Mouse (Mus musculus): ENCODE measurements around the gene Muc4. TPM values are rescaled to one million over a fixed set of nuclear protein-coding genes. Genes with fewer than 3 reads are reported as not detected.

Gene Muc4
- total and polyA plus RNA-seq, 3 experiments = 0.11 TPM; not detected in 2

- Histone ChIP-seq H3K36me3 (replicated peaks) (peaks cover 54% of the 10 kb centered on the region), H3K27me3 (ENCODE audit: insufficient read depth, low read length) (peaks cover 12% of the 10 kb centered on the region), H3K4me3 (ENCODE audit: low read depth, low read length) (no peak overlapping the region), H3K9me3 (replicated peaks) (no peaks in the 10 kb centered on the region), H3K4me1 (ENCODE audit: insufficient read depth, low read depth, low read length) (no peaks in the 10 kb centered on the region; the same call in 1 of the 2 replicates)
- no peak for DNase-seq (ENCODE audit: low spot score)
- no peak for ATAC-seq (ENCODE audit: extremely low read depth, insufficient number of reproducible peaks, low FRiP score, poor library complexity, severe bottlenecking)
- TF ChIP-seq CTCF (IDR thresholded peaks at IDR 0.05; ENCODE audit: low read depth, low read length) (no peak), GATA2 (IDR thresholded peaks at IDR 0.05; ENCODE audit: borderline replicate concordance, low read depth, low read length) (no peak), POLR2AphosphoS5 (IDR thresholded peaks at IDR 0.05; ENCODE audit: insufficient replicate concordance, low read depth, low read length) (no peak), TAL1 (conservative IDR thresholded peaks at IDR 0.05; ENCODE audit: low read depth, low read length) (no peak), GATA1 (IDR thresholded peaks at IDR 0.05; ENCODE audit: borderline replicate concordance, low read length) (no peak)
Measured at GRCm38 (mm10) chr16:32821772-32822449, 86.2 kb downstream of the Muc4 start.

DNA sequence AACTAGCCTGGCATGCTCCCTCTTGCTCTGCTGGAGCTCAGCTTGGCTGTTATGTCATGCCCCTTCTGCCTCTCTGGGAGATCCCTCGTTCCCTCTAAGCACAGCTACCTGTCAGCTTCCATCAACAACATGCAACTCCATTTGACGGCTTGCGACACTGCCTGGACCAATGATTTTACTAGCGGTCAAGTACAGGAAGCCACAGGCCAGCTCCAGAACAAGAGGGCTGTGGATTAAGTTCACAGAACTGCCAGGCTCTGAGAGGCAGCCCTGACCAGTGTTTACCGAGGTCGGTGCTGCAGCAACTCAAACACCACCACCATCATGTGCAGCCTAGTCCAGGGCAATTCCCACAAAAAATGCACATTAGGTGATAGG, 86.8 kb downstream of the Muc4 start:
- ATAC-seq (ENCODE audit: extremely low read depth, insufficient number of reproducible peaks, low FRiP score, poor library complexity, severe bottlenecking) (no peak), DNase-seq (ENCODE audit: low spot score) (no peak)
- H3K4me3 ChIP-seq (ENCODE audit: low read depth, low read length) = no peak overlapping the region
- H3K4me1 ChIP-seq (ENCODE audit: insufficient read depth, low read depth, low read length) = no peaks in the 10 kb centered on the region; the same call in 1 of the 2 replicates
- no peaks in the 10 kb centered on the region for H3K9me3 ChIP-seq (replicated peaks)
- peaks cover 59% of the 10 kb centered on the region for H3K36me3 ChIP-seq (replicated peaks)
- peaks cover 10% of the 10 kb centered on the region for H3K27me3 ChIP-seq (ENCODE audit: insufficient read depth, low read length)
- no peak for TF ChIP-seq GATA2 (IDR thresholded peaks at IDR 0.05; ENCODE audit: borderline replicate concordance, low read depth, low read length)
- TF ChIP-seq POLR2AphosphoS5 (IDR thresholded peaks at IDR 0.05; ENCODE audit: insufficient replicate concordance, low read depth, low read length) = no peak
- TF ChIP-seq CTCF (IDR thresholded peaks at IDR 0.05; ENCODE audit: low read depth, low read length) = no peak
- no peak for TF ChIP-seq GATA1 (IDR thresholded peaks at IDR 0.05; ENCODE audit: borderline replicate concordance, low read length)
- TF ChIP-seq TAL1 (conservative IDR thresholded peaks at IDR 0.05; ENCODE audit: low read depth, low read length) = no peak

GRCm38 (mm10) chr16:32822881-32823280, 87.2 kb downstream of the Muc4 start:
- ATAC-seq (ENCODE audit: extremely low read depth, insufficient number of reproducible peaks, low FRiP score, poor library complexity, severe bottlenecking) = no peak
- peaks cover 64% of the 10 kb centered on the region for H3K36me3 ChIP-seq (replicated peaks)
- no peak for DNase-seq (ENCODE audit: low spot score)

DNA sequence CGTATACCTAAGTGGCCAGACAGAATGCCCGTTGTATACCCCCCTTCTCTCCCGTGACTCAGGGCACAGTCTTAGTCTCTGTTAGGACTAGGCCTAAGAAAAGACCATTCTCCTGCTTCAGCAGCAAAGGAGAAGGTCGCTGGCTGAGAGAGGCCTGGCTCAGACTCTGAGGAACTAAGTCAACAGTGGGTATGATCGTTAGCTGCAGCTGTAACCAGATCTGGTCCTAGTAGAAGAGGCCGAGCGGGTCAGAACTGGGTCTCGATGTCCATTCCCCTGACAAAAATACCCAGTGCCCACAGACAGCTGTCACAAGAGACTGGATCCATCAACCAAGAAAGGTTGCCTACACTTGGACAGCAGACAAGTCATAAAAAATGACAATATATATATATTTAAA, 87.8 kb downstream of the Muc4 start:
- Histone ChIP-seq H3K36me3 (replicated peaks) (peaks cover 70% of the 10 kb centered on the region), H3K4me3 (ENCODE audit: low read depth, low read length) (no peak overlapping the region), H3K27me3 (ENCODE audit: insufficient read depth, low read length) (peaks cover 5% of the 10 kb centered on the region), H3K9me3 (replicated peaks) (no peaks in the 10 kb centered on the region), H3K4me1 (ENCODE audit: insufficient read depth, low read depth, low read length) (no peaks in the 10 kb centered on the region; the same call in 1 of the 2 replicates)
- ATAC-seq (ENCODE audit: extremely low read depth, insufficient number of reproducible peaks, low FRiP score, poor library complexity, severe bottlenecking) (no peak), DNase-seq (ENCODE audit: low spot score) (no peak)
- TF ChIP-seq CTCF (IDR thresholded peaks at IDR 0.05; ENCODE audit: low read depth, low read length) (no peak), POLR2AphosphoS5 (IDR thresholded peaks at IDR 0.05; ENCODE audit: insufficient replicate concordance, low read depth, low read length) (no peak), GATA1 (IDR thresholded peaks at IDR 0.05; ENCODE audit: borderline replicate concordance, low read length) (no peak), TAL1 (conservative IDR thresholded peaks at IDR 0.05; ENCODE audit: low read depth, low read length) (no peak), GATA2 (IDR thresholded peaks at IDR 0.05; ENCODE audit: borderline replicate concordance, low read depth, low read length) (no peak)

More at GRCm38 (mm10) chr16:32822881-32823280, 87.2 kb downstream of the Muc4 start:
- Histone ChIP-seq H3K27me3 (ENCODE audit: insufficient read depth, low read length) (peaks cover 5% of the 10 kb centered on the region), H3K4me1 (ENCODE audit: insufficient read depth, low read depth, low read length) (no peaks in the 10 kb centered on the region; the same call in 1 of the 2 replicates), H3K4me3 (ENCODE audit: low read depth, low read length) (no peak overlapping the region), H3K9me3 (replicated peaks) (no peaks in the 10 kb centered on the region)
- TF ChIP-seq GATA1 (IDR thresholded peaks at IDR 0.05; ENCODE audit: borderline replicate concordance, low read length) = no peak
- no peak for TF ChIP-seq POLR2AphosphoS5 (IDR thresholded peaks at IDR 0.05; ENCODE audit: insufficient replicate concordance, low read depth, low read length)
- TF ChIP-seq GATA2 (IDR thresholded peaks at IDR 0.05; ENCODE audit: borderline replicate concordance, low read depth, low read length) = no peak
- no peak for TF ChIP-seq CTCF (IDR thresholded peaks at IDR 0.05; ENCODE audit: low read depth, low read length)
- no peak for TF ChIP-seq TAL1 (conservative IDR thresholded peaks at IDR 0.05; ENCODE audit: low read depth, low read length)

DNA sequence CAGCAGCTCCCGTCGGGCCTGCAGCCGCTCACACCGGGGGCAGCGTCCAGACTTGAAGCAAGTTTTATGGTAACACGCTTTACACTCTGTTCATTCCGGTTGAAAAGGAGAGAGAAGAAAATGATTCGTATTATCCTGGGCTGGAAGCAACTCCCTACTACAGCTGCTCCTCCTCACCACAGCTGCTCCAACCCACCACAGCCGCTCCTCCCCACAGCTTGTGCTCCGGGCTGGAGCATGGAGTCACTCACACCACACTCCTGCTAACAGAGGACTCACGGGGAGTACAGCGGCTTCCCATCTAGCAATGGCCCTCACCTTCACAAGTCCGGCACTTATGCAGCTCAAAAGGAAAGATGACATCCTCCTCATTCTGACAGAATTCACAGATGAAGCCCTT, 88.4 kb downstream of the Muc4 start:
- H3K4me3 ChIP-seq (ENCODE audit: low read depth, low read length) = no peak overlapping the region
- H3K36me3 ChIP-seq (replicated peaks) = peaks cover 76% of the 10 kb centered on the region
- peaks cover 1% of the 10 kb centered on the region; the same call in 1 of the 2 replicates for H3K27me3 ChIP-seq (ENCODE audit: insufficient read depth, low read length)
- no peaks in the 10 kb centered on the region for H3K9me3 ChIP-seq (replicated peaks)
- no peak for ATAC-seq (ENCODE audit: extremely low read depth, insufficient number of reproducible peaks, low FRiP score, poor library complexity, severe bottlenecking)
- no peak for TF ChIP-seq GATA2 (IDR thresholded peaks at IDR 0.05; ENCODE audit: borderline replicate concordance, low read depth, low read length)
- TF ChIP-seq TAL1 (conservative IDR thresholded peaks at IDR 0.05; ENCODE audit: low read depth, low read length) = no peak
- no peak for TF ChIP-seq GATA1 (IDR thresholded peaks at IDR 0.05; ENCODE audit: borderline replicate concordance, low read length)
- no peak for TF ChIP-seq POLR2AphosphoS5 (IDR thresholded peaks at IDR 0.05; ENCODE audit: insufficient replicate concordance, low read depth, low read length)
- TF ChIP-seq CTCF (IDR thresholded peaks at IDR 0.05; ENCODE audit: low read depth, low read length) = no peak
- no peaks in the 10 kb centered on the region; the same call in 1 of the 2 replicates for H3K4me1 ChIP-seq (ENCODE audit: insufficient read depth, low read depth, low read length)
- no peak for DNase-seq (ENCODE audit: low spot score)

DNA sequence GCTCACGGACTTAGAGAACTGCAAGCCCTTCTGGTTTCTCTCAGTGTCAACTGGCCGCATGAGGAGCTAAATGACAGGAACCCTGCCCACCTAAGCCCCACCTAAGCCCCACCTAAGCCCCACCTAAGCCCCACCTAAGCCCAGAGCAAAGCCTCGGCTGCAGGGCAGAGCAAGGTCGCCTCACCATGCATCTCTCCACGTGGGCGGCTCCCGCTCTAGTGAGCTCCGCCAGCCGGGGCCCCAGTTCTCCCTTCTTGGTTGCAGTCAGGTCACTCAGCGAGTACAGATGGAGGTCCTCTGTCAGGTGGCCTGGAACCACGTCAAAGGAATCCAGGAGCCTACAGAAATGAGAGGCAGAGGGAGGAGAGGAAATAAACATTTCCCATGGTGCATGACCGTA, 89.7 kb downstream of the Muc4 start:
- no peak for TF ChIP-seq GATA1 (IDR thresholded peaks at IDR 0.05; ENCODE audit: borderline replicate concordance, low read length)
- no peak for TF ChIP-seq POLR2AphosphoS5 (IDR thresholded peaks at IDR 0.05; ENCODE audit: insufficient replicate concordance, low read depth, low read length)
- TF ChIP-seq GATA2 (IDR thresholded peaks at IDR 0.05; ENCODE audit: borderline replicate concordance, low read depth, low read length) = no peak
- no peak for TF ChIP-seq TAL1 (conservative IDR thresholded peaks at IDR 0.05; ENCODE audit: low read depth, low read length)
- TF ChIP-seq CTCF (IDR thresholded peaks at IDR 0.05; ENCODE audit: low read depth, low read length) = no peak

More for the DNA sequence above, 89.7 kb downstream of the Muc4 start:
- Histone ChIP-seq H3K9me3 (replicated peaks) (no peaks in the 10 kb centered on the region), H3K36me3 (replicated peaks) (peaks cover 84% of the 10 kb centered on the region), H3K4me1 (ENCODE audit: insufficient read depth, low read depth, low read length) (no peaks in the 10 kb centered on the region; the same call in 1 of the 2 replicates), H3K4me3 (ENCODE audit: low read depth, low read length) (no peak overlapping the region), H3K27me3 (ENCODE audit: insufficient read depth, low read length) (no peaks in the 10 kb centered on the region)
- DNase-seq (ENCODE audit: low spot score) = no peak
- no peak for ATAC-seq (ENCODE audit: extremely low read depth, insufficient number of reproducible peaks, low FRiP score, poor library complexity, severe bottlenecking)

All from G1E (cell line).